15 mouse cellular contexts compared by ENCODE assay signal in genomic region chr6:14583829-14584228, GRCm38 (mm10).
"Had no signal": no experiment of that assay in that cellular context is flagged by ENCODE, and none has a peak within 500 bp of the region (broad histone marks: within the 10 kb centered on the region; RNA-seq: fewer than 3 reads in every experiment).

No protein-coding gene starts in this region.

- H3K4me3 ChIP-seq: left cerebral cortex, adult 2 months; limb, embryonic 15.5 days; liver, embryonic 12.5 days; midbrain, embryonic 10.5 days; midbrain, embryonic 15.5 days; neural tube, embryonic 13.5 days had no signal

- H3K9ac ChIP-seq: limb, embryonic 15.5 days; liver, embryonic 12.5 days; lung, embryonic 14.5 days; midbrain, embryonic 15.5 days; neural tube, embryonic 13.5 days had no signal

- ATAC-seq: intestine, postnatal 0 days; liver, embryonic 12.5 days; midbrain, embryonic 15.5 days had no signal

- H3K36me3 ChIP-seq: limb, embryonic 15.5 days; liver, embryonic 12.5 days; midbrain, embryonic 10.5 days; midbrain, embryonic 15.5 days; neural tube, embryonic 13.5 days had no signal

- H3K27ac ChIP-seq: left cerebral cortex, adult 2 months; limb, embryonic 15.5 days; liver, embryonic 12.5 days; midbrain, embryonic 10.5 days; midbrain, embryonic 15.5 days; neural tube, embryonic 13.5 days; stomach, postnatal 0 days had no signal

- DNase-seq: kidney, adult 8-10 months; kidney, postnatal 25 days; lung, embryonic 14.5 days; lung, postnatal 10 days; lung, postnatal 4 days; right cerebral cortex, postnatal 14 days; thymus, postnatal 14 days had no signal

- H3K4me2 ChIP-seq: limb, embryonic 15.5 days; liver, embryonic 12.5 days; lung, embryonic 14.5 days; midbrain, embryonic 15.5 days; neural tube, embryonic 13.5 days had no signal

- H3K27me3 ChIP-seq: limb, embryonic 15.5 days; liver, embryonic 12.5 days; midbrain, embryonic 15.5 days; neural tube, embryonic 13.5 days had no signal

- H3K9me3 ChIP-seq: limb, embryonic 15.5 days; liver, embryonic 12.5 days; midbrain, embryonic 10.5 days; midbrain, embryonic 15.5 days; neural tube, embryonic 13.5 days had no signal

- H3K4me1 ChIP-seq: limb, embryonic 15.5 days; liver, embryonic 12.5 days; midbrain, embryonic 10.5 days; midbrain, embryonic 15.5 days; neural tube, embryonic 13.5 days had no signal
